Mouse (Mus musculus) embryonic fibroblast, embryonic 13.5 days (primary cell): ENCODE measurements around the gene Nod1.

Source experiments
- CTCF ChIP-seq: IDR thresholded peaks from 2 replicates; pipeline ENCODE4 v1.5.1; 2011; ENCODE audit warnings: mild to moderate bottlenecking, control low read depth, low read length, moderate library complexity, borderline replicate concordance; ENCODE audit not compliant: insufficient read depth
- POLR2A ChIP-seq: IDR thresholded peaks from 2 replicates; pipeline ENCODE4 v1.6.1; 2011; ENCODE audit warnings: low read depth, mild to moderate bottlenecking, control low read depth, low read length, moderate library complexity

- no peak for TF ChIP-seq CTCF
- TF ChIP-seq POLR2A: no peak
Measured at GRCm38 (mm10) chr6:54927946-54928345, 44.5 kb downstream of the Nod1 start.
